Mouse (Mus musculus): Measurements from ENCODE around the gene Crtap. TPM values are rescaled to one million over a fixed set of nuclear protein-coding genes. Genes with fewer than 3 reads are reported as not detected.

Crtap gene
- 80.3 and 106 TPM in 2 replicates for polyA plus RNA-seq (2012; rRNA removed)

DNA sequence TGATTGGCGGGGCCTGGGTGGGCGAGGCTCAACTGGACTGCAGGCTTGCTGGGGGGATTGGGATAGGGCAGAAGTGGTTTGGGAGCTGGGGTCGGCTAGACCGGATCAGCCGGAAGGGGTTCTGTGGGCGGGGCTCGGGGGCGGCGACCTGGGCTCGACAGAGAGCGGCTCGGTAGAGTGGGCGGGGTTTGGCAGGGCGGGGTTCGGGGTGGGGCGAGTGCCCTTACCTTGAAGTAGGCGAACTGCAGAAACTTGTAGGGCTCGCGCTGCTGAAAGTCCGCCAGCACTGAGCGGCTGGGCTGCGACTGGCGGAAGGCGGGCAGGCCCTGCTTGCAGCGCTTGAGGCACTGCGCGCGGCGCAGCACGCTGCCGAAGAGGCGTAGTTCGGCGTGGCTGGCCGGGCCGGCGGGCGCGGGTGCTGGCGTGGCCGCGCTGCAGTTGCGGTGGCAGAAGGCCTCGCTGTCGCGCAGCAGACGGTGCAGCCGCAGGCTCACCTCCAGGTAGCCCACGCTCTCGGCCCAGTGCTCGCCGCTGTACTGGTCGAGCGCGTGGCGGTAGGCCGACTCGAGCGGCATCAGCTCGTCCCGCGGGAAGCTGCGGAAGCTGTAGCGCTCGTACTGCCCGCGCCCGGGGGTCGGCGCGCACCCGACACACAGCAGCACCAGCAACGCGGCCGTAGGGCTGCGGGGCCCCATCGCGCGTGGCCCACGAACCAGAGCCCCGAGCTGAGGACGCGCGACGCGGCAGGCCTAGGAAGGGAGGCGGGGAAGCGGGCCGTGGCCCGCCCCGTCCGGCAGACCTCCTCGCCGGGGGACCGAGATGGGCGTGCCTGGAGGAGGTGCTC, at the start of gene Crtap:
Gene Crtap (minus strand): TSS at position 771 of the 844 bp plus-strand sequence.
- no peak for DNase-seq (ENCODE audit: low read depth)

DNA sequence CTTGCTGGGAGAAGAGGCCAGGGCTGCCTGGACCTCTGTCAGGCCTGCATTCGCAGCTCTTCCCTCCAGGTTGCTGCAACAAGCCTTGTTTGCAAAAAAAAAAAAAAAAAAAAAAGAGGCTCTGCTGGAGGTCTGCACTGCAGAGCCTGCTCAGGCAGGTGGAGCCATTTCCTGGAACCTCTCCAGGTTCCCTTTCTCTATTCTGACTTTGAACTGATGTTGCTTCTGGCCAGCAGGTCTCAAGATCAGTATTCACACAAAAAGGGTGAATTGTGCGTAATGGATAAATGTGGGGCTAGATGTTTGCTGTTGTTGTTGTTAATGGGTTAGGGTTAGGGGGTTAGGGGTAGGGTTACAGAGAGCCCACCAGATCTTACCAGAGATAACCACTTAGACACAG, 45.2 kb upstream of the Crtap start:
- no peak for DNase-seq (ENCODE audit: low read depth)

- no peak for DNase-seq (ENCODE audit: low read depth)
Observed at GRCm38 (mm10) chr9:114428103-114428834, 37.8 kb upstream of the Crtap start.

- DNase-seq (ENCODE audit: low read depth) = no peak
Observed at GRCm38 (mm10) chr9:114427425-114427824, 37.0 kb upstream of the Crtap start.

GRCm38 (mm10) chr9:114426201-114426600, 35.7 kb upstream of the Crtap start:
- DNase-seq (ENCODE audit: low read depth) = no peak

- DNase-seq (ENCODE audit: low read depth) = no peak
Observed at GRCm38 (mm10) chr9:114425576-114425975, 35.1 kb upstream of the Crtap start.

GRCm38 (mm10) chr9:114421797-114422196, 31.3 kb upstream of the Crtap start:
- DNase-seq (ENCODE audit: low read depth) = no peak

DNA sequence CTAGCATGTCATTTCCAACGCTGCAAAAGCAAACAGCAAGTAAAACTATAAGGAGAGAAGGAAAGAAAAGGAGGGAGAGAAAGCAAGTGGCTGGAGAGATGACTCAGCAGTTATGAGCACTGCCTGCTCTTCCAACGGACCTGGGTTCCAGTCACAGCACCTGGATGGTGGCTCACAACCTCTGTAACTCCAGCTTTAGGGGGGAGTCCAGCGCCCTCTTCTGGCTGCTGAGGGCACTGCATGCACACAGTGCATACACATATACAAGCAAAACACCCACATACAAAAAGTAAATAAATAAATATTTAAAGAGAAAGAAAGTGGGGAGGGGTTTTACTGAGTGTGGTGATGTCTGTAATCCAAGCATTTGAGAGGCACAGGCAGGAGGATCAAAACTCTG, 30.6 kb upstream of the Crtap start:
- DNase-seq (ENCODE audit: low read depth) = no peak

DNA sequence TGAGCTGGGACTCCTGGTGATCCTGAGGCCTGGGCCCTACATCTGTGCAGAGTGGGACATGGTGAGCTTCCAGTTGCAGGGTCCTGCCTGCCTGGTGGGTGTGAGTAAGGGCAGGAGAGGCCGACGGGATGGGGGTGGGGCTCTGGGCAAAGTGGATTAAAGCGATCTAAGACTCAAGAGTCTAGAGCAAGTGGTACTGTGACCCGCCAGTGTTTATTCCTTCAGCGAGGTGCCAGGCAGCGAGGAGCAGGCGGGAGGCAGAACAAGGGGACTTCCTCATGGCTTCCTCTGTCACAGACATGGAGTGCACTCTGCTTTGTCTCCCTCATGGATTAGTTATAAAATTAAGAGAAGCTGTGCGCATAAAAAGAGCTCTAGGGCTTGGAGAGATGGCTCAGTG, 30.0 kb upstream of the Crtap start:
- no peak for DNase-seq (ENCODE audit: low read depth)

GRCm38 (mm10) chr9:114418187-114418586, 27.7 kb upstream of the Crtap start:
- no peak for DNase-seq (ENCODE audit: low read depth)

DNA sequence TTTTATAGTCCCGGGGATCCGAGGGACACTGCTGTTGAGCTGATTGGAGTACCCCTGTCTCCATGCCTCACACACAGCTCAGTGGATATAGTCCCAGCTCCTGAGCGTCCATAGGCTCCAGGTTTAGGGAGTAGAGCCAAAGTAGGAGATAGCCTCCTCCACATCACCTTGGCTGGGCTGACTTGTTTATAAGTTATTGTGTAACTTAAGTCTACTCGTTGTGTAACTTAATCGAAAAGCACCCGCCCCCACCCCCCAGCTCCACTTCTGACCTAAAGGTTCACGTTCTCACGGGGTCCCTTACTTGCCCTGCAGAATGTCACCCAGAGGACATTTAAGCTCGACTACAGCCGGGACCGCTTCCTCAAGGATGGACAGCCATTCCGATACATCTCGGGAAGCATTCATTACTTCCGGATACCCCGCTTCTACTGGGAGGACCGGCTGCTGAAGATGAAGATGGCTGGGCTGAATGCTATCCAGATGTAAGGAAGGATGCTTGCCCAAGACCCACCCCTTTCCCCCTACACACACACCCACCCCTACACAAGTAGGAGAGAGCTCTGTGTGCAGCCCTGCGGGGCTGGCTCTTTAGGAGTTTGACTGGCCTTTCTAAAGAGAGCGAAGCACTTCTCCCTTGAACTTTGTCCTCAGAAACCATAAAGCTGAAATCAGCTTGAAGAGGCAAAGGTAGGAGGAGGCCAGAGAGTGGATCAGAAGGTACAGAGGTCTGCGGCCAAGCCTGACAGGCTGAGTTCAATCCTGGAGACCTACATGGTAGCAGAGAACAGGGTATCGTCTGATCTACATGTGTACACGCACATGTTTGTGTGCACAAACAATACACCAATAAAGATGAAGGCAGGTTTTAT, 26.4 kb upstream of the Crtap start:
- no peak for DNase-seq (ENCODE audit: low read depth)

DNA sequence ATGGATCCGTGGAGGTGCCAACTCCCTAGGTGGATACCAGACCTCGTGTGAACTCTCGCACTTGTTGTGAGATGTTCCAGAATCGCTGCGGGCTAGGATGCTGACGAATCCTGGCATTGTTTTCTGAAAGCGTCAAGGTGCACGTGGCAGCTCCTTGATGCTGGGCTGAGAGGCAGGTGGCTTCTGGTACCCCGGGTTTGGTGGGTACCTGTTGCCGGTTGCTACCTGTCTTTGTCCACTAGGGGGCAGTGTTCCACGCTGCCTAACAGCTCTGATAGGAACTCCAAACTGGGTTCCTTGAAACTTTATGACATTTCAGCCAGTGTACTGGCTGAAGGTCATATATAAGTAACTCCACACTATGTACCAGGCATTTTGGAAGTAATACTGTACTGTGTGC, 25.2 kb upstream of the Crtap start:
- DNase-seq (ENCODE audit: low read depth) = no peak

DNA sequence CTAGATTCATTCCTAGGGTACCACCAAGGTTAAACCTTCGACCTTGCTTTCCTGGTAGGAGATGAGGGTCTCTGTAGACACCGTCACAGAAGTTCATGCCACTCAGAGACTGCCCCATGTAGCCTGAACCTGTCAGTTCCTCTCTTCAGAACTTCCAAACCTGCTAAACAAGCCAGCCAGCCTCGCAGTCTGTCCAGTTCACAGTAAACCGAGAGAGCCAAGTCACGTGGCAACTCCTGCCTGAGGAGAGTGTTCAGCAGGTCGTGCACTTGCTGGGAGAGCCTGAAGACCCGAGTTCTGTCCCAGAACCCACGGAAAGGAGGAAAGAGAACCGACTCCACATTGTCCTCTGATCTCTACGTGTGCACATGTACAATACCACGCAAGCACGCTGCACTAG, 23.4 kb upstream of the Crtap start:
- DNase-seq (ENCODE audit: low read depth) = no peak

- no peak for DNase-seq (ENCODE audit: low read depth)
Observed at GRCm38 (mm10) chr9:114412406-114412805, 21.9 kb upstream of the Crtap start.

- no peak for DNase-seq (ENCODE audit: low read depth)
Observed at GRCm38 (mm10) chr9:114411295-114411694, 20.8 kb upstream of the Crtap start.

DNA sequence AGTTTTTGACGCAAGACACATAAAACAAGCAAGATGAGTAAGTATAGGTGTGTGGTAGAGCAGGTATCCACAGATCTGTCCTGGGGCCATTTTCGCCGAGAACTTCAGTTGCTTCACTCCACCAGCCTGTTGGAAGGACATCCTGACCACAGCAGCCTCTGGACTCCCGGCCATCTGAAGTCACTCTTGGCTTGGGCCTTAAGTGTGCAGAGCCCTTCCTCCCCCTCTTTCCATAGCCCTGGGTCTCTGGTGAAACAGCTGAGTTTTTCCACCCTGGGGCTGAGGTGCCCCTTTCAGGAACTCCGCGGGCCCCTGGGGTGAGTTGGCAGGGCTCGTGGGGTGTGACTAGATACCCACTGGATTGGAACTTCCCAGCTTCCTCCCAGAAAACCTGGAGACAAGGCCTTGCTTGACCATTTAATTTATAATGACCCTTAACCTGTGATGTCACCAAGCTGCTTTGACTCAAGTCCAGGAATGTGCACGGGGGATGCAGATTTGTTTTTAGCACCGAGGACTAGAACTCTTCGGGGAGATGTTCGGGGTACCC, 19.9 kb upstream of the Crtap start:
- no peak for DNase-seq (ENCODE audit: low read depth)

GRCm38 (mm10) chr9:114407676-114408075, 17.2 kb upstream of the Crtap start:
- DNase-seq (ENCODE audit: low read depth) = no peak

DNA sequence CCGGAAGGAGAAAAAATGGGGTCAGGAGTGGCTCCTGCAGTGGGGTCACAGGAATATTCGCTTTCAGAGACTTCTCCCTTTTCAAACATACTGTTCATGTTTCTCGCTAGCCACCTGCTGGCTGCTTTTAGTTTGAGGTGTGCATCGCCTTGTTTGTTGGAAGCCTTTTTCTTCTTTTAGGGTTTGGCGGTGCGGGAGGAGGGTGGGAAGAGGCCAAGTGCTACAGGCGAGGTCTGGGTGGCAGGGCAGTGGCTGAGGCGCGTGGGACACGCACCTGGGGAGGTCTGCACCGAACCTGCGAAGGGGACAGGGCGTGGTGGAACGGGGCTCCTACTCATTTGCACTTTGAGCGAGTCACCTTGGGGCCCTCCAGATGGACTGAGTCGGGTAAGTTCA, 11.2 kb upstream of the Crtap start:
- DNase-seq (ENCODE audit: low read depth) = no peak

- DNase-seq (ENCODE audit: low read depth) = no peak
Observed at GRCm38 (mm10) chr9:114400949-114401684, 10.6 kb upstream of the Crtap start, which contains the start of the genes Glb1 and Tmppe. Glb1 (plus strand) TSS chr9:114401076. Tmppe (plus strand) TSS chr9:114401105.

DNA sequence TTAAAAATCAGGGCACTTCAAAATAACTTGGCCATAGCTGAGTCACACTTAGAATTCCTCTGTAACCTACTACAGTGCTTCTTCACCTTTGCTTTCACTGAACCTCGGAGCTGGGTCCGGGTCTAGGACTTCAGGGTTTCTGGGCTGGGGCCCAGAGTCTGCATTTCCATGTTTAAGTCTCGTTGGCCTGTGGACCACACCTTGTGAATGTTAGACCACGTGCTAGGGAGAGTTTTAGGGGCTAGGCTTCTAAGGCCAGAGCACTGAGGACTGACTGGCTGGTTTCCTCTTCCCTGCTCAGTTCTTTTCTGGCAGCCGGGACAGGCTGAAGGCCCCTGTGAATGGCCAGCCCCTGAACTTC, 10.1 kb upstream of the Crtap start:
- no peak for DNase-seq (ENCODE audit: low read depth)

DNA sequence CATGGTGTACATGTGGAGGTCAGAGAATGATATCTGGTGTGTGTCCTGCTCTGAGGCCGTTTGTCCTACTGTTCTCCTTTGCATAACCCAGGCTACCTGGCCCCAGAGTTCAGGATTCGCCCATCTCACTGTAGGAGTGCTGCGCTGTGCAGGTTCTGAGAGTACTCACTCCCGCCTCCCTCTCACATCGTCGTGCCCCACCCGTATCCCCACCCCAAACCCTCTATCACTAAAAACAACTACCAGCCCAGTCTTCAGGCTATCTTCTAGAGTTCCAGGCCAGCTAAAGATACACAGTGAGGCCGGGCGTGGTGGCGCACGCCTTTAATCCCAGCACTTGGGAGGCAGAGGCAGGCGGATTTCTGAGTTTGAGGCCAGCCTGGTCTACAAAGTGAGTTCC, 9.2 kb upstream of the Crtap start:
- no peak for DNase-seq (ENCODE audit: low read depth)
